12 mouse cellular contexts compared by ENCODE assay signal in the genomic region with DNA sequence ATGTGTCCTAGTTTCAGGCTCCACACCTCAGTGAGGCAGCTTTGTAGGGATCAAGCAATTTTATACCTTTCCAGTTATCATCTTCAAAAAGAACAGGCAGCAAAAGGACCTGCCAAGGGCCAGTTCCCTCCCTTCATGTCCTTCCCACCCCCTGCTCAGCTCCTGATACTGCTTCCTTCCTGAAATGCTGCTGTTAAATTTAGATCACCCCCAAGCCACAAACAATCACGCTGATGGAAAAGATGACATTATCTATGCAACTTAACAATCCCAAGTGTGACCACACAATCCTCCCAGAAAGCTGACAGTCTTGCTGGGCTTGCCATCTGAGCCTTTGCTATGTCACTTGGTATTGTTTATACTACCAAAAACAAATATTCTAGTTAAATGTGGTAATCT. TPM values are rescaled to one million over a fixed set of nuclear protein-coding genes. Genes with fewer than 3 reads are reported as not detected.
A peak's percentile ranks its signal among the peaks of the same experiment; 100 is the strongest.
DNase-seq lines count a peak whose midpoint lies in the region; ATAC-seq lines count a peak whose summit lies in the region.
"Had no signal": no experiment of that assay in that cellular context is flagged by ENCODE, and none has a peak within 500 bp of the region (broad histone marks: within the 10 kb centered on the region; RNA-seq: fewer than 3 reads in every experiment).

No protein-coding gene starts in this region.

- H3K4me3 ChIP-seq in heart, embryonic 14.5 days (ENCODE audit: control insufficient read depth in 1 of 2, insufficient read depth in 1 of 2, low read depth in 1 of 2, low read length in 2 of 2): no peak overlapping the region
- H3K4me3 ChIP-seq in midbrain, embryonic 11.5 days (ENCODE audit: low read depth, low read length): no peak overlapping the region
- H3K4me3 ChIP-seq: erythroblast, embryonic 14.5 days had no signal

- peak overlapping the region; percentile 51; the same call in 1 of the 2 replicates for H3K9ac ChIP-seq in heart, embryonic 14.5 days (ENCODE audit: low read length)
- H3K9ac ChIP-seq in midbrain, embryonic 11.5 days (ENCODE audit: low read length): no peak overlapping the region
- H3K9ac ChIP-seq: liver, embryonic 14.5 days had no signal

- H3K4me1 ChIP-seq in heart, embryonic 14.5 days (ENCODE audit: control insufficient read depth in 2 of 2, insufficient read depth in 2 of 2, low read length in 2 of 2): peaks cover 9 to 39% of the 10 kb centered on the region in 2 experiments
- peaks cover 11% of the 10 kb centered on the region for H3K4me1 ChIP-seq in midbrain, embryonic 11.5 days (ENCODE audit: control insufficient read depth, insufficient read depth, low read length)

- ATAC-seq in heart, embryonic 14.5 days (ENCODE audit: insufficient number of reproducible peaks, insufficient read depth, low FRiP score, low read depth): no peak
- no peak for ATAC-seq in midbrain, embryonic 11.5 days (ENCODE audit: low FRiP score)
- ATAC-seq: Patski had no signal

- no peaks in the 10 kb centered on the region for H3K27me3 ChIP-seq in heart, embryonic 14.5 days (ENCODE audit: control insufficient read depth, insufficient read depth, low read length)
- H3K27me3 ChIP-seq in midbrain, embryonic 11.5 days (ENCODE audit: control insufficient read depth, insufficient read depth, low read length): no peaks in the 10 kb centered on the region
- H3K27me3 ChIP-seq: Patski had no signal

- H3K27ac ChIP-seq in heart, embryonic 14.5 days (replicated peaks in 1 of 2; ENCODE audit: control insufficient read depth in 1 of 2, insufficient read depth in 1 of 2, low read depth in 2 of 2, low read length in 2 of 2): peak overlapping the region; percentile 21 to 46; a peak in 2 of 4 replicates
- H3K27ac ChIP-seq in midbrain, embryonic 11.5 days (ENCODE audit: low read depth, low read length): no peak overlapping the region
- H3K27ac ChIP-seq: liver, embryonic 14.5 days had no signal

- peak overlapping the region; percentile 36 for H3K4me2 ChIP-seq in heart, embryonic 14.5 days (ENCODE audit: low read length)
- no peak overlapping the region for H3K4me2 ChIP-seq in midbrain, embryonic 11.5 days

- H3K36me3 ChIP-seq in heart, embryonic 14.5 days (ENCODE audit: control insufficient read depth, insufficient read depth, low read length): 0 out of 2 replicates have a peak, but pooled peaks cover 15% of the 10 kb centered on the region
- no peaks in the 10 kb centered on the region for H3K36me3 ChIP-seq in midbrain, embryonic 11.5 days (ENCODE audit: control insufficient read depth, insufficient read depth, low read length)

- 6% methylated on average over 1 of the region's 1 CpGs for WGBS in heart, embryonic 14.5 days
- 88% methylated on average over 1 of the region's 1 CpGs for WGBS in midbrain, embryonic 11.5 days

- DNase-seq in adrenal gland, adult (ENCODE audit: inconsistent age in 2 of 2, low spot score in 1 of 2): peak; percentile 23 to 76
- DNase-seq in adrenal gland, postnatal 36 days: no peak
- DNase-seq in 416B (ENCODE audit: low read depth) (peak; percentile 90), MN1 (ENCODE audit: low spot score) (no peak)
- peak; percentile 32 for DNase-seq in lung, postnatal 10 days
- DNase-seq in left cerebral cortex, adult 8-10 months (ENCODE audit: low spot score in 2 of 2): no peak
- DNase-seq in midbrain, embryonic 11.5 days (ENCODE audit: low spot score, missing footprints): no peak

- no peaks in the 10 kb centered on the region for H3K9me3 ChIP-seq in heart, embryonic 14.5 days (ENCODE audit: control insufficient read depth, low read length)
- H3K9me3 ChIP-seq in midbrain, embryonic 11.5 days (ENCODE audit: control insufficient read depth, low read length): no peaks in the 10 kb centered on the region

RNA-seq across cellular contexts. Expression of a gene that starts 5.7 kb away (rescaled TPM):
- total RNA-seq in adrenal gland, postnatal 36 days (2021): 10 to 100 TPM; 20.6 to 46.0 TPM
- polyA plus RNA-seq in heart, embryonic 14.5 days (2014; fragmentation: Nextera tagmentation; extraction: Ambion mirVana): 7.5 and 8.8 TPM in 2 replicates
- total RNA-seq in left cerebral cortex, adult 8-10 months (2022): 10 to 100 TPM; 39.7 to 46.1 (median 45.1) TPM
- 15.0 and 15.9 TPM in 2 replicates for polyA plus RNA-seq in midbrain, embryonic 11.5 days (2014; fragmentation: Nextera tagmentation; extraction: Ambion mirVana)

RNA-seq across cellular contexts. Expression of a gene that starts 30.9 kb away (rescaled TPM):
- total RNA-seq in adrenal gland, postnatal 36 days (2021): 100 to 1,000 TPM in 1 of 2 experiments, 10 to 100 TPM in 1; 96.8 to 117 TPM
- 61.8 and 62.7 TPM in 2 replicates for polyA plus RNA-seq in heart, embryonic 14.5 days (2014; fragmentation: Nextera tagmentation; extraction: Ambion mirVana)
- total RNA-seq in left cerebral cortex, adult 8-10 months (2022): 100 to 1,000 TPM; 104 to 113 (median 104) TPM
- 47.2 and 50.9 TPM in 2 replicates for polyA plus RNA-seq in midbrain, embryonic 11.5 days (2014; fragmentation: Nextera tagmentation; extraction: Ambion mirVana)

RNA-seq across cellular contexts. Expression of a gene that starts 30.9 kb away (rescaled TPM):
- not detected for total RNA-seq in adrenal gland, postnatal 36 days (2021)
- 0.09 TPM in 1 of 2 replicates, not detected in the other for polyA plus RNA-seq in heart, embryonic 14.5 days (2014; fragmentation: Nextera tagmentation; extraction: Ambion mirVana)
- total RNA-seq in left cerebral cortex, adult 8-10 months (2022): under 1 TPM; 0.41 to 0.74 (median 0.48) TPM
- polyA plus RNA-seq in midbrain, embryonic 11.5 days (2014; fragmentation: Nextera tagmentation; extraction: Ambion mirVana): 0.37 TPM in 1 of 2 replicates, not detected in the other
- total RNA-seq: gastrocnemius, adult 8-10 months had no signal

RNA-seq across cellular contexts. Expression of a gene that starts 33.2 kb away (rescaled TPM):
- total RNA-seq in adrenal gland, postnatal 36 days (2021): 1 to 10 TPM in 1 of 2 experiments, under 1 TPM in 1; 0.99 to 1.2 TPM
- polyA plus RNA-seq in heart, embryonic 14.5 days (2014; fragmentation: Nextera tagmentation; extraction: Ambion mirVana): 0.27 and 0.53 TPM in 2 replicates
- 1 to 10 TPM; 1.4 to 3.2 (median 1.5) TPM for total RNA-seq in left cerebral cortex, adult 8-10 months (2022)
- polyA plus RNA-seq in midbrain, embryonic 11.5 days (2014; fragmentation: Nextera tagmentation; extraction: Ambion mirVana): 0.91 and 1.1 TPM in 2 replicates

RNA-seq across cellular contexts. Expression of a gene that starts 38.5 kb away (rescaled TPM):
- total RNA-seq in adrenal gland, postnatal 36 days (2021): not detected
- 0.09 TPM in 1 of 2 replicates, not detected in the other for polyA plus RNA-seq in heart, embryonic 14.5 days (2014; fragmentation: Nextera tagmentation; extraction: Ambion mirVana)
- total RNA-seq in left cerebral cortex, adult 8-10 months (2022): 1 to 10 TPM in 3 of 4 experiments, under 1 TPM in 1; 0.63 to 1.8 (median 1.4) TPM
- polyA plus RNA-seq in midbrain, embryonic 11.5 days (2014; fragmentation: Nextera tagmentation; extraction: Ambion mirVana): not detected in 2 replicates
- total RNA-seq: gastrocnemius, adult 8-10 months had no signal

Comparison
In these comparisons a context has a peak if more than half of its experiments do, and no peak if none do; other contexts are left out.
1. DNase-seq: peak in adrenal gland, adult (2 of 2), 416B (single experiment) and lung, postnatal 10 days (single experiment); none in adrenal gland, postnatal 36 days (0 of 2), MN1 (single experiment), left cerebral cortex, adult 8-10 months (0 of 2) and midbrain, embryonic 11.5 days (single experiment).